Comparison of ENCODE assay signal across 8 mouse cellular contexts in the genomic region with DNA sequence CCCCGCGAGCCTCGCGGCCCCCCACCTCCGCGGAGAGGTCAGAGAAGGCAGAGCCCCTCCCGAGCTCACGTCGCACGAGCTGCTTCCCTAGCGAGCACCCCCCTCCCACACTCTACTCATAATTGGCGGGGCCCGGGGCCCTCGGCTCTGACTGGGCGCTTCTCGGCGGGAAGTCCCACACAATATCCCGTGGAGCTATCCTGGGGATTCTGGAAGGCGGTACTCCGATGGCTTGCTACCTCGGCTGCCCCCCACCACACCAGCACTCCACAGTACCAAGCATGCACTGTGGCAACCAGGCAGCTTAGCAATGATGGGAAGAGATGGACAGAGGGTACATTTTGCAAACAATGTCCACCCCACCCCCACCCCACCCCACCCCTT. TPM values are rescaled to one million over a fixed set of nuclear protein-coding genes. Genes with fewer than 3 reads are reported as not detected.
DNase-seq lines count a peak whose midpoint lies in the region; ATAC-seq and TF ChIP-seq lines count a peak whose summit lies in the region.

No protein-coding gene starts in this region.

- peak overlapping the region; percentile 74 for H3K4me2 ChIP-seq in heart, embryonic 14.5 days (ENCODE audit: low read length)
- peak overlapping the region; percentile 49 for H3K4me2 ChIP-seq in hindbrain, embryonic 12.5 days (replicated peaks)
- peak overlapping the region; percentile 39 for H3K4me2 ChIP-seq in midbrain, embryonic 11.5 days

- peak overlapping the region; percentile 87 for H3K9ac ChIP-seq in heart, embryonic 14.5 days (ENCODE audit: low read length)
- H3K9ac ChIP-seq in ES-E14 (ENCODE audit: insufficient read depth, low read depth, low read length, poor library complexity, severe bottlenecking): peak overlapping the region; percentile 34
- 0 out of 2 replicates have a peak overlapping the region, but pooled peaks have one; percentile 13 for H3K9ac ChIP-seq in hindbrain, embryonic 12.5 days
- no peak overlapping the region for H3K9ac ChIP-seq in midbrain, embryonic 11.5 days (ENCODE audit: low read length)

- peaks cover 18 to 28% of the 10 kb centered on the region in 2 experiments for H3K4me1 ChIP-seq in heart, embryonic 14.5 days (ENCODE audit: control insufficient read depth in 2 of 2, insufficient read depth in 2 of 2, low read length in 2 of 2)
- peaks cover 0 to 3% of the 10 kb centered on the region in 2 experiments; a peak in 1 of 4 replicates for H3K4me1 ChIP-seq in ES-E14 (ENCODE audit: control insufficient read depth in 2 of 2, insufficient read depth in 2 of 2, low read length in 2 of 2, poor library complexity in 1 of 2)
- no peaks in the 10 kb centered on the region for H3K4me1 ChIP-seq in hindbrain, embryonic 12.5 days
- H3K4me1 ChIP-seq in midbrain, embryonic 11.5 days (ENCODE audit: control insufficient read depth, insufficient read depth, low read length): peaks cover 3% of the 10 kb centered on the region; the same call in 1 of the 2 replicates

- in situ Hi-C loops in ES-E14 (cut with MboI; ENCODE audit: low sequenced_read_pairs in 2 of 2, unreplicated experiment in 2 of 2): no loop called here

- H3K9me3 ChIP-seq in heart, embryonic 14.5 days (ENCODE audit: control insufficient read depth, low read length): no peaks in the 10 kb centered on the region
- H3K9me3 ChIP-seq in ES-E14 (ENCODE audit: control insufficient read depth, insufficient read depth, low read depth, low read length): no peaks in the 10 kb centered on the region
- 0 out of 2 replicates have a peak, but pooled peaks cover 3% of the 10 kb centered on the region for H3K9me3 ChIP-seq in hindbrain, embryonic 12.5 days (replicated peaks)
- no peaks in the 10 kb centered on the region for H3K9me3 ChIP-seq in midbrain, embryonic 11.5 days (ENCODE audit: control insufficient read depth, low read length)

- intact Hi-C loops in left cerebral cortex, postnatal 10 days (cut with DNase I): no loop called here

- H3K36me3 ChIP-seq in heart, embryonic 14.5 days (ENCODE audit: control insufficient read depth, insufficient read depth, low read length): no peaks in the 10 kb centered on the region
- H3K36me3 ChIP-seq in ES-E14 (ENCODE audit: control insufficient read depth, insufficient read depth, low read length, poor library complexity, severe bottlenecking): no peaks in the 10 kb centered on the region
- no peaks in the 10 kb centered on the region for H3K36me3 ChIP-seq in hindbrain, embryonic 12.5 days
- H3K36me3 ChIP-seq in midbrain, embryonic 11.5 days (ENCODE audit: control insufficient read depth, insufficient read depth, low read length): no peaks in the 10 kb centered on the region

- peak; percentile 51; the same call in 1 of the 2 replicates for ATAC-seq in heart, embryonic 14.5 days (ENCODE audit: insufficient number of reproducible peaks, insufficient read depth, low FRiP score, low read depth)
- ATAC-seq in hindbrain, embryonic 12.5 days (ENCODE audit: low FRiP score): 0 out of 2 replicates have a peak, but pooled peaks have one; percentile 4
- peak; percentile 22; the same call in 1 of the 2 replicates for ATAC-seq in midbrain, embryonic 11.5 days (ENCODE audit: low FRiP score)

- H3K4me3 ChIP-seq in heart, embryonic 14.5 days (ENCODE audit: control insufficient read depth in 1 of 2, insufficient read depth in 1 of 2, low read depth in 1 of 2, low read length in 2 of 2): peak overlapping the region; percentile 61 to 64
- peak overlapping the region; percentile 72 to 81 for H3K4me3 ChIP-seq in ES-E14 (ENCODE audit: insufficient read depth in 1 of 2, low read depth in 1 of 2, low read length in 2 of 2, poor library complexity in 1 of 2, severe bottlenecking in 1 of 2)
- peak overlapping the region; percentile 39 for H3K4me3 ChIP-seq in hindbrain, embryonic 12.5 days
- peak overlapping the region; percentile 34 for H3K4me3 ChIP-seq in midbrain, embryonic 11.5 days (ENCODE audit: low read depth, low read length)

- H3K27ac ChIP-seq in heart, embryonic 14.5 days (replicated peaks in 1 of 2; ENCODE audit: control insufficient read depth in 1 of 2, insufficient read depth in 1 of 2, low read depth in 2 of 2, low read length in 2 of 2): peak overlapping the region; percentile 65 to 92
- H3K27ac ChIP-seq in ES-E14 (ENCODE audit: insufficient read depth, low read depth, low read length, poor library complexity, severe bottlenecking): no peak overlapping the region
- H3K27ac ChIP-seq in hindbrain, embryonic 12.5 days: no peak overlapping the region
- H3K27ac ChIP-seq in midbrain, embryonic 11.5 days (ENCODE audit: low read depth, low read length): no peak overlapping the region

- H3K27me3 ChIP-seq in heart, embryonic 14.5 days (ENCODE audit: control insufficient read depth, insufficient read depth, low read length): no peaks in the 10 kb centered on the region
- peaks cover 48% of the 10 kb centered on the region for H3K27me3 ChIP-seq in hindbrain, embryonic 12.5 days
- H3K27me3 ChIP-seq in midbrain, embryonic 11.5 days (ENCODE audit: control insufficient read depth, insufficient read depth, low read length): peaks cover 35% of the 10 kb centered on the region

- WGBS in heart, embryonic 14.5 days: 18% methylated on average over 17 of the region's 21 CpGs
- WGBS in hindbrain, embryonic 12.5 days: 21% methylated on average over 14 of the region's 21 CpGs
- WGBS in midbrain, embryonic 11.5 days: 19% methylated on average over 21 of the region's 21 CpGs

- DNase-seq in heart, adult 9 months (ENCODE audit: low spot score in 2 of 2): no peak
- DNase-seq in ES-E14 (ENCODE audit: low read depth, low spot score) (no peak), adipocyte (ENCODE audit: low spot score) (no peak)
- peak; percentile 84 for DNase-seq in midbrain, embryonic 11.5 days (ENCODE audit: low spot score, missing footprints)
- no peak for DNase-seq in natural killer cell, adult 2 months (ENCODE audit: low spot score in 2 of 2)
- no peak for DNase-seq in left cerebral cortex, postnatal 10 days (ENCODE audit: extremely low spot score in 1 of 2, low spot score in 2 of 2)

TF ChIP-seq in ES-E14, 5 proteins besides CTCF, POLR2A, EP300 and RAD21:
- TF ChIP-seq ZNF384 (IDR thresholded peaks at IDR 0.05; ENCODE audit: low read depth, low read length) (no peak), CHD2 (IDR thresholded peaks at IDR 0.05; ENCODE audit: low read depth, low read length) (no peak), ZC3H11A (IDR thresholded peaks at IDR 0.05; ENCODE audit: borderline replicate concordance, low read depth, low read length) (no peak), MAFK (IDR thresholded peaks at IDR 0.05; ENCODE audit: insufficient read depth, low read depth, low read length) (no peak), HCFC1 (IDR thresholded peaks at IDR 0.05; ENCODE audit: borderline replicate concordance, insufficient read depth, low read length) (no peak)
TF ChIP-seq in ES-E14: peak in this region for 0.

RNA-seq across cellular contexts. Expression of gene Elf4, which starts 8.4 kb away (rescaled TPM):
- 15.3 TPM in 2 replicates for polyA plus RNA-seq in heart, embryonic 14.5 days (2014; fragmentation: Nextera tagmentation; extraction: Ambion mirVana)
- 1.9 and 2.7 TPM in 2 replicates for total RNA-seq in ES-E14 (2012; rRNA removed)
- polyA plus RNA-seq in hindbrain, embryonic 12.5 days (2016; fragmentation: Nextera tagmentation; extraction: Ambion mirVana): 2.1 and 2.9 TPM in 2 replicates
- 2.0 and 2.2 TPM in 2 replicates for polyA plus RNA-seq in midbrain, embryonic 11.5 days (2014; fragmentation: Nextera tagmentation; extraction: Ambion mirVana)
- total RNA-seq in left cerebral cortex, postnatal 10 days (2021): 1 to 10 TPM in 1 of 2 experiments, under 1 TPM in 1; 0.93 to 1.0 TPM

RNA-seq across cellular contexts. Expression of gene Aifm1, which starts 58.9 kb away (rescaled TPM):
- 95.3 and 98.4 TPM in 2 replicates for polyA plus RNA-seq in heart, embryonic 14.5 days (2014; fragmentation: Nextera tagmentation; extraction: Ambion mirVana)
- total RNA-seq in ES-E14 (2012; rRNA removed): 88.9 and 118 TPM in 2 replicates
- 58.1 and 60.1 TPM in 2 replicates for polyA plus RNA-seq in hindbrain, embryonic 12.5 days (2016; fragmentation: Nextera tagmentation; extraction: Ambion mirVana)
- 75.5 and 79.9 TPM in 2 replicates for polyA plus RNA-seq in midbrain, embryonic 11.5 days (2014; fragmentation: Nextera tagmentation; extraction: Ambion mirVana)
- 10 to 100 TPM; 24.5 to 24.7 TPM for total RNA-seq in left cerebral cortex, postnatal 10 days (2021)

Comparison
In these comparisons a context has a peak if more than half of its experiments do, and no peak if none do; other contexts are left out.
1. H3K27ac ChIP-seq: peak in heart, embryonic 14.5 days (2 of 2); none in ES-E14 (single experiment), hindbrain, embryonic 12.5 days (single experiment) and midbrain, embryonic 11.5 days (single experiment).
2. Peak in every context shown above with its lines, with median percentiles within 50 percentile points of each other: ATAC-seq, H3K4me2 ChIP-seq and H3K4me3 ChIP-seq.